Comparison of ENCODE assay signal across 34 mouse cellular contexts in genomic region chrX:60021007-60021406, GRCm38 (mm10). TPM values are rescaled to one million over a fixed set of nuclear protein-coding genes. Genes with fewer than 3 reads are reported as not detected.
"Had no signal": no experiment of that assay in that cellular context is flagged by ENCODE, and none has a peak within 500 bp of the region (broad histone marks: within the 10 kb centered on the region; RNA-seq: fewer than 3 reads in every experiment).

No protein-coding gene starts in this region.

- H3K27me3 ChIP-seq: heart, embryonic 12.5 days; hindbrain, embryonic 12.5 days; limb, embryonic 12.5 days had no signal

- H3K36me3 ChIP-seq: heart, embryonic 10.5 days; heart, embryonic 12.5 days; hindbrain, embryonic 10.5 days; hindbrain, embryonic 12.5 days; limb, embryonic 12.5 days had no signal

- H3K4me3 ChIP-seq: heart, embryonic 10.5 days; heart, embryonic 12.5 days; hindbrain, embryonic 10.5 days; hindbrain, embryonic 12.5 days; limb, embryonic 12.5 days had no signal

- DNase-seq: gastrocnemius, postnatal 14 days; gastrocnemius, postnatal 36 days; heart, adult 18-20 months; heart, postnatal 10 days; heart, postnatal 4 days; kidney, adult 18-20 months; kidney, adult 8-10 months; kidney, postnatal 10 days; kidney, postnatal 25 days; kidney, postnatal 4 days; layer of hippocampus, adult 9-11 months; layer of hippocampus, postnatal 36 days; left cerebral cortex, postnatal 4 days; liver had no signal

- H3K4me1 ChIP-seq: heart, embryonic 10.5 days; heart, embryonic 12.5 days; hindbrain, embryonic 10.5 days; hindbrain, embryonic 12.5 days; limb, embryonic 12.5 days had no signal

- H3K27ac ChIP-seq: heart, embryonic 10.5 days; hindbrain, embryonic 10.5 days; hindbrain, embryonic 12.5 days; hindbrain, embryonic 14.5 days; limb, embryonic 12.5 days had no signal

- H3K9ac ChIP-seq: heart, embryonic 12.5 days; hindbrain, embryonic 12.5 days; hindbrain, embryonic 14.5 days; limb, embryonic 12.5 days had no signal

- H3K9me3 ChIP-seq: heart, embryonic 10.5 days; heart, embryonic 12.5 days; hindbrain, embryonic 10.5 days; hindbrain, embryonic 12.5 days; limb, embryonic 12.5 days had no signal

- H3K4me2 ChIP-seq: heart, embryonic 12.5 days; hindbrain, embryonic 12.5 days; hindbrain, embryonic 14.5 days; limb, embryonic 12.5 days; liver, embryonic 11.5 days had no signal

- ATAC-seq: hindbrain, embryonic 16.5 days; intestine, postnatal 0 days had no signal

RNA-seq across cellular contexts. Expression of gene F9, which starts 21.7 kb away (rescaled TPM):
- total RNA-seq: gastrocnemius, adult 18-20 months; gastrocnemius, adult 8-10 months; gastrocnemius, postnatal 14 days; gastrocnemius, postnatal 36 days; heart, adult 18-20 months; heart, adult 8-10 months; heart, postnatal 10 days; heart, postnatal 25 days; heart, postnatal 4 days had no signal
- polyA plus RNA-seq: gonadal fat pad, adult 2 months; heart, embryonic 10.5 days; heart, embryonic 12.5 days; heart, embryonic 14.5 days; heart, embryonic 16.5 days; hindbrain, embryonic 10.5 days; hindbrain, embryonic 12.5 days; hindbrain, embryonic 14.5 days; hindbrain, embryonic 16.5 days; intestine, embryonic 14.5 days; kidney, embryonic 14.5 days; kidney, embryonic 16.5 days; limb, embryonic 12.5 days; limb, embryonic 14.5 days had no signal
